Mouse (Mus musculus) B cell, adult 2 months (primary cell): Measurements from ENCODE around the gene Ccdc47.
"Not testable (repeated sequence)": the region's sequence is repeated elsewhere in the genome, so short reads cannot be mapped to it uniquely, and the experiment has no call there.

Experiments used
- DNase-seq, 2 experiments: peaks; one replicate each; pipeline ENCODE4 v3.0.0; 2022

Gene Ccdc47

GRCm38 (mm10) chr11:106215927-106216729 is at the start of gene Ccdc47:
TSS of gene Ccdc47 (minus strand) at chr11:106216344.
- DNase-seq: peak; percentile 92 to 95

- no peak for DNase-seq
Measured at GRCm38 (mm10) chr11:106265570-106265969, 49.4 kb upstream of the Ccdc47 start.

GRCm38 (mm10) chr11:106264988-106265387 is 48.8 kb upstream of the Ccdc47 start:
- DNase-seq: no peak

- no peak for DNase-seq
Measured at GRCm38 (mm10) chr11:106263963-106264362, 47.8 kb upstream of the Ccdc47 start.

- no peak for DNase-seq
Measured at GRCm38 (mm10) chr11:106260826-106261450, 44.8 kb upstream of the Ccdc47 start.

- DNase-seq: peak; percentile 17 to 31
Measured at GRCm38 (mm10) chr11:106256775-106257174, 40.6 kb upstream of the Ccdc47 start.

GRCm38 (mm10) chr11:106255685-106256451 is 39.7 kb upstream of the Ccdc47 start, which contains the start of the genes Ftsj3 and Psmc5:
TSS of gene Ftsj3 (minus strand) at chr11:106256079.
TSS of gene Psmc5 (plus strand) at chr11:106256154.
- peak; percentile 98 to 99 for DNase-seq

- DNase-seq: no peak
Measured at GRCm38 (mm10) chr11:106255174-106255573, 39.0 kb upstream of the Ccdc47 start.

- no peak for DNase-seq
Measured at GRCm38 (mm10) chr11:106254767-106255166, 38.6 kb upstream of the Ccdc47 start.

GRCm38 (mm10) chr11:106249326-106249725 is 33.2 kb upstream of the Ccdc47 start:
- DNase-seq: no peak

- DNase-seq: peak; percentile 35 to 57
Measured at GRCm38 (mm10) chr11:106246834-106247233, 30.7 kb upstream of the Ccdc47 start.

GRCm38 (mm10) chr11:106233978-106234377 is 17.8 kb upstream of the Ccdc47 start:
- peak; percentile 36 to 50 for DNase-seq

- DNase-seq: no peak
Measured at GRCm38 (mm10) chr11:106220603-106221002, 4.5 kb upstream of the Ccdc47 start.

- DNase-seq: peak; percentile 92
Measured at GRCm38 (mm10) chr11:106216730-106217490, 766 bp upstream of the Ccdc47 start, which contains the start of gene Ddx42. TSS of gene Ddx42 (plus strand) at chr11:106216926.

- DNase-seq: no peak
Measured at GRCm38 (mm10) chr11:106215450-106215859, 689 bp downstream of the Ccdc47 start.

- DNase-seq: no peak
Measured at GRCm38 (mm10) chr11:106214856-106215255, 1.3 kb downstream of the Ccdc47 start.

GRCm38 (mm10) chr11:106212771-106213170 is 3.4 kb downstream of the Ccdc47 start:
- no peak for DNase-seq

- DNase-seq: peak in 1 of 2 experiments; percentile 13
Measured at GRCm38 (mm10) chr11:106202123-106202465, 14.1 kb downstream of the Ccdc47 start, which contains the start of gene Strada. TSS of gene Strada (minus strand) at chr11:106202168.

GRCm38 (mm10) chr11:106201337-106202122 is 14.6 kb downstream of the Ccdc47 start:
- DNase-seq: no peak

GRCm38 (mm10) chr11:106200756-106201155 is 15.4 kb downstream of the Ccdc47 start:
- no peak for DNase-seq

GRCm38 (mm10) chr11:106199997-106200396 is 16.1 kb downstream of the Ccdc47 start:
- not testable (repeated sequence) for DNase-seq
